Mouse (Mus musculus) Muller cell, postnatal 12 days (primary cell): ENCODE results near the gene Cyp4f39.

Experiments used
- DNase-seq: peaks from one replicate; pipeline ENCODE4 v3.0.0-alpha.2; 2015; ENCODE audit errors: inconsistent ontology term

Cyp4f39 gene

GRCm38 (mm10) chr17:32452482-32452881 is at the start of gene Cyp4f39:
Gene Cyp4f39, plus strand, starts transcription at chr17:32452723.
- DNase-seq: peak; percentile 16

DNA sequence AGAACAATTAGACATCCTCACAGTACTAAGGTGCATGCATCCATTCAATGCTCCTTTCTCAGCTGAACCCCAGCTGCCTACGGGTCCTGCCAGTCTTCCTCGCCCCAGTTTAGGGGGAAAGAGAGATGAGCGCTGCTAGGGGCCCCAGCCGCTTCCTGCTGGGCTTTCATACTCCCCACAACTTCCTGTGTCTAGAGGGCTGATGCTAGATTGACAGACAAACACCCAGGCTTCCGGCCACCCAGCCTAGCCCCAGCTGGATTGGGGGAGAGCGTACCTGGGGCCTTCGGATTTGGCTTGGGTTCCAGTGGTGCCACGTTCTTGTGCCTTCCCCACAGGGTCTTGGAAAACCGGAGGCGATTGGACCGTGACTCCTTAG is 49.8 kb upstream of the Cyp4f39 start:
- DNase-seq: no peak

GRCm38 (mm10) chr17:32403417-32403816 is 49.1 kb upstream of the Cyp4f39 start, which contains the start of gene Rasal3:
Gene Rasal3, minus strand, starts transcription at chr17:32403583.
- DNase-seq: no peak

GRCm38 (mm10) chr17:32411898-32412297 is 40.6 kb upstream of the Cyp4f39 start:
- DNase-seq: no peak

DNA sequence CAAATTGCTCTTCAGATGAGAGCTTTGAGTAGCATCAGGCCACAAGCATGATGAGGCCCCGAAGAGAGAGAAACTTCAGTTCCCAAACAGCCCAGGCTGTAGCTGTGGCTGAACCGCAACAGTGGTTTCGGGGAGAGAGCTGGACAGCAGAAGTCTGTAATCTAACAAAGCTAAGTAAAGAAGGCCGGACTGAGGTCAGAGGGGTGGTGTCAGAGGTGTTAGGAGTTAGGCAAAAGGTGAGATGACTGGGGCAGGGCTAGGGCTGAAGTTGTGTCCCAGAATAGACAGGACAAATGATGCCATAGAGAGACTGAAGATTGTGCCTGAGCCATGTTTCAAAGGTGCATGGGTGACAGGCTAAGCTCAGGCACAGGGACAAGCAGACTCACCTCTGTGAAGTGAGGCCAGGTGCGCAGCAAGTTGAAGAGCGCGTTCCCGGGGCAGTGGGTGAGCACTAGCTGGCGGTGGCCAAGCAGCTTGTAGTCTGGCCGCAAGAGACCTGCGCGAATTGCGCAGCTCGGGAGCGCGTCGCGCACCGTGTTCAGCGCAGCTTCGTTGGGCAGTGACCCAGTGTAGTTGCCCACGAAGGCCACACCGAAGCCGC is 37.0 kb upstream of the Cyp4f39 start:
- DNase-seq: no peak

GRCm38 (mm10) chr17:32416771-32417170 is 35.8 kb upstream of the Cyp4f39 start:
- no peak for DNase-seq

DNA sequence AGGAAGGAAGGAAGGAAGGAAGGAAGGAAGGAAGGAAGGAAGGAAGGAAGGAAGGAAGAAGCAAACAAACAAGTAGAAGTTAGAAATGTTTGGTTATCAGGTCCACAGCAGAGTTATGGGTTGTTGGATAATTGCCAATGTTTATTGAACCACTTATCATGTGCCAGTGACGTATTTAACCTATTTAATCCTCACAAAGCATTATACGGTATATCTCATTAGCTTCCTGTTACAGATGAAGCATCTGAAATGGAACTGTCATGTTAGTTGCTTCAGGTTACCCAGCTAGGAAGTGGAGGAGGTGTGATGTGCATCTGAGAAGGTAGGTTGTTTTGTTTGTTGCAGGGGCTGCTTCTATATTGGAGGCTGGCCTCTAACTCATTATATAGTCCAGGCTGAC is 32.5 kb upstream of the Cyp4f39 start:
- no peak for DNase-seq

GRCm38 (mm10) chr17:32420781-32421180 is 31.7 kb upstream of the Cyp4f39 start:
- no peak for DNase-seq

DNA sequence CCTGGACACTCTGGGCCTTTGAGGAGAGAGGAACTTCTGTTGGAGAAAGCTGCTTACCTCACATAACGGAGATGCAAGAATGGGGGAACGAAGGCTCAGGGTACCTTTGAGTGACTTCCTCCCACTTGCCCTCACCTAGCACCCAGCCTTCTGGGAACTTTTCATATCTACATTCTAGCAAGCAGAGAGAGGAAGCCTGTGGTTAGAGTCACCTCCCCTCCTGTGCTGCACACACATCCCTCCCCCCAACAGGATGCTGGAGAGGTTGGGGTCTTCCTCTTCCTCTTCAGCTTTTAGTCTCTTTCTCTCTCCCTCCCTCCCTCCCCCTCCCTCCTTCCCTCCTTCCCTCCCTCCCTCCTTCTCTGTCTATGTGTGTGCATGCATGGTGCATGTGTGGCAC is 28.5 kb upstream of the Cyp4f39 start, which contains the start of gene Pglyrp2:
Gene Pglyrp2 (minus strand): TSS at position 134 of the 400 bp plus-strand sequence.
- DNase-seq: no peak

GRCm38 (mm10) chr17:32426610-32427009 is 25.9 kb upstream of the Cyp4f39 start:
- no peak for DNase-seq

DNA sequence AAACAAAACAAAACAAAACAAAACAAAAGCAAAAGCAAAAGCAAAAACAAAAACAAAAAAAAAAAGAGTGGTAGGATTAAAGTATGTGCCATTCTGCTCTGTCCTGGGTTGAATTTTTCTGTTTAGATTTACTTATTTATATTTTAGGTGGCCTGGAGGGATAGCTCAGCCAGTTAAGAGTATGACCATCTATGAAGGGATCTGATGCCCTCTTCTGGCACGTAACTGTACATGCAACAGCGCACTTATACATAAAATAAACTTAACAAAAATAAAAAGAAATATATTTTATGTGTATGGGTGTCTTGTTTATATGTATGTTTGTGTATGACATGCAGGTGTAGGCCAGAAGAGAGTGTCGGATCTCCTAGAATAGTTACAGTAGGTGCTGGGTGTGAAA is 20.6 kb upstream of the Cyp4f39 start:
- DNase-seq: peak; percentile 24

DNA sequence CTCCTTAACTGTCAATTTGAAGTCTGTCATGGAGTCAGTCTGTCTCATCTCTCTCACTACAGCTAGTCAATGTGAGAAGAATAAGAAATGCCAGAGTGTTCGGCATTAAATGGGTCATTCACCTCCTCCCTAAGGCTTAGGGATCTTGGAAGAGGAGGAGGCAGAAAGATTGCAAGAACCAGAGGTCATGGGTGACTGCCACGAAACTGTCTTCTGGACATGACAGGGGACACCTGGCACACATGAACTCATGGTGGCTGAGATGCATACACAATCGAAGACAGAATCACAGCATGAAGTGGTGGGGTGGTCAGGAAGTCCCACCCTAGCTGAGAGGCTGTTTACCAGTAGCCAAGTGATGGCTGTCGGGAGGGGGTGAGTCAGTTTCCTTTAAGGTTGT is 18.2 kb upstream of the Cyp4f39 start:
- no peak for DNase-seq

DNA sequence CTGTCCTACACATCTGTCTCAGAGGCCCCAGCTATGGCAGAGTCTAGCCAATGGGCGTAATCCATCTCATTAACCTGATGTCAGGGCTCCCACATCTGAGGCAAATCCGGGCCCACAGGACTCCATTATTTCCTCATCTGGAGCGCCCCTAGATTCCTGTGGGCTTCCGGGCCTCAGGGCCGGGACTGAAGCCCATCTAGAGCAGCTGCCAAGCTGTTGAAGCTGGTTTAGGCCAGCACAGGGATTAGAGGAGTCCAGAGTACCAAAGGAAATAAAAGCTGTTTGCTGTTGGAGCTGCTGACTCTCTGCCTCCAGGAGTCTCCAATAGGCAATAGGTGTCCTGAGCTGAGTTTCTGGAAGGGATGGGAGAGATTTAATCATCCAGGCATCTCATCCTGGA is 17.4 kb upstream of the Cyp4f39 start:
- no peak for DNase-seq

- no peak for DNase-seq
These were observed 15.4 kb upstream of the Cyp4f39 start for GRCm38 (mm10) chr17:32437106-32437505.

DNA sequence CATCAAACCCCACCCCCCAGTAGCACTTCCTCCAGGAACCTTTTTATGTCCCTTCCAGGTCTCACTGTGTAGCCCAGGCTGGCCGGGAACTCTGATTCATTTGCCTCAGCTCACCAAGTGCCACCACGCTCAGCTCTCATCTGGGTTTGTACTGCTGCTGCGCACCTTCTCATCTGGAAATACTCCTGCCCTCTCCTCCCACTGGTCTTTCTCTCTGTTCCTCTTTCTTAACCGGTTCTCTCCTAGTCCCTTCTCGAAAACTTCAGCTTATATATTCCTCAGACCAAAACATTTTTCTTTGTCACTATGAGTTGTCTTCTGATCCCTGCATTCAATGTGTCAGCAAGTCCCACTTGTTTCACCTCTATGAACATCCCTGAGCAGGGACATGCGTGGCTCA is 9.3 kb upstream of the Cyp4f39 start:
- no peak for DNase-seq

DNA sequence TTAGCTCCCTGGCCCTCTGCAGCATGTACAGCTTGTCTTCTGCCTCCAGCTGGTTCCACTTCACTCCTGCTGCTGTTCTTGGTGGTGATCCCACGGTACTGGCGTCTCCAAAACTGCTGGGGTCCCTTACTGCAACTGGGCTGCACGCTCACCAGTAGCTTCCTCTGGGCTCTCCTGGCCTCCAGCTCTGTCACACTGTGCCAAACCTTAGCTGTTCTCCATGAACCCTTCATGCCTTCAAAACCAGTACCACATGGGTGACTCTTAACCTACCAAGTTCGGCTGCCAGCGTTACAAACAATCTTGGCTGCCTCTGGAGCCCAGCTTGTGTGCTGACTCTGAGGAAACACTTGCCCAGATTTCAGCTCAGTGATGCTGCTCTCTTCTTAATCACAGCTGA is 7.5 kb upstream of the Cyp4f39 start:
- DNase-seq: peak; percentile 4

DNA sequence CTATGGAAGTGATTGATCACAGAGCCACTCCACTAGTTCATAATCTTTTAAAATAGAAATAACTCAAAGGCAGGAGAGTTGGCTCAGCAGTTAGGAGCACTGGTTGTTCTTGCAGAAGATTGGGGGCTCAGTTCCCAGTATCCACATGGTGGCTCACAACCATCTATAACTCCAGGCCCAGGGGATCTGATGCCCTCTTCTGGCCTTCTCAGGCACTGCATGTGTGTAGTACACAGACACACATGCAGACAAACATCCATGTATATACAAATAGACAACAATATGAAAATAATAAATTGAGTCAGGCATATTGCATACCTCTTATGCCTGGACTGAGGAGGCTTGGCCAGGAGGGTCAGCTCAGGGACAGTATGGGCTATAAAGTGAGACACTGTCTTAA is 5.3 kb upstream of the Cyp4f39 start:
- DNase-seq: no peak

GRCm38 (mm10) chr17:32449042-32449441 is 3.5 kb upstream of the Cyp4f39 start:
- DNase-seq: no peak

- DNase-seq: no peak
These were observed 1.5 kb upstream of the Cyp4f39 start for GRCm38 (mm10) chr17:32450844-32451537.

DNA sequence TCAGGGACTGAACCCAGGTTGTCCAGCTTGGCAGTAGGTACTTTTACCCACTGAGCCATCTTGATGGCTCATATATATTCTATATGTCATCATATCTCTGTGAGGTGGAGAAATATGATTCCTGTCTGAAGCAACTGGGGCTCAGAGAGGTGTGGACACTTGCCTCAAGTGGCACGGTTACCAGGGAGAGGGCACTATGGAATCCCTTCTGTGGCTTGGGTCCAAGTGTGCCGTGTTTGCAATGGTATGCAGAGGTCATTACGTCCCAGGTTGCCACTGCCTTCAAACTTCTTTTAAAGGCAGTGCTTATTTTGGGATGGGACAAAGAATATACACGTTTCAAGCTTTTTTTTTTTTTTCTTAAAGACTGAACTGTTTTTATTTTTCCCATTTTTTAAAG is 1.7 kb downstream of the Cyp4f39 start:
- no peak for DNase-seq

GRCm38 (mm10) chr17:32454997-32455396 is 2.5 kb downstream of the Cyp4f39 start:
- no peak for DNase-seq

DNA sequence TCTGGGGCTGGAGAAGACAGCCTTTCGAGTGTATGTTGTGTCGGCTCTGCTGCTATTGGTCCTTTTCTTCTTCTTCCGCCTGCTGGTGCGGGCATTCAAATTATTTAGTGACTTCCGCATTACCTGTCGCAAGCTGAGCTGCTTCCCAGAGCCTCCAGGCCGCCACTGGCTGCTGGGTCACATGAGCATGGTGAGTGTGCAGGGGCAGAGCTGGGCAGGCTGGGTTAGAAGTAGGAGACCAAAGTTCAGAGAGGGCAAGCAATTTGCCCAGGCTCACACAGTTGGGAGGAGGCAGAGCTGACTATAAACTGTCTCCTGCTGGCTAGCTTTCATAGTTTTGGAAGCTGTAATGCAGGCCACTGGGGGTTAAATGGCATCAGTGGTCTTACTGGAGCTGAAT is 16.0 kb downstream of the Cyp4f39 start:
- no peak for DNase-seq

- DNase-seq: no peak
These were observed 18.3 kb downstream of the Cyp4f39 start for GRCm38 (mm10) chr17:32470795-32471194.

DNA sequence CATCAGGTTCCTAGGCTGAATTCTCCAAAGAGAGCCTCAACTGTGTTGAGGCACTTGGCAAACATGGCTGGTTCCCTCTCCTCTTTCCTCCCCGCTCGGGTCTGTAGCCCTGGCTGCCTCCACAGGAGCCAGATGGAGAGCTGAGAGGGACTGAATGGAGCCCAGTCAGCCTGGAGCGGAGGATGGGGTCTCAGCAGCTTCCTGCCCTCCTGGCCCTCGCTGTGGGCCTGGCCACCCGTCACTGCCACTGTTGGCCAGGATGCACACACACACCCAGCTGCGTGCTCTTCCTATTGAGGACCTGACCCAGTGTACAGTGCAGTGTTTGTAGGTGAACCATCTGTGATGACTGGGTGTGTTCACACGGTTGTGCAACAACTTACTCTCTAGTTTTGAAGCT is 19.7 kb downstream of the Cyp4f39 start:
- no peak for DNase-seq
